Mouse (Mus musculus) embryonic facial prominence, embryonic 15.5 days (tissue): Measurements from ENCODE around the gene Osmr. TPM values are rescaled to one million over a fixed set of nuclear protein-coding genes. Genes with fewer than 3 reads are reported as not detected.
"Not testable (repeated sequence)": the region's sequence is repeated elsewhere in the genome, so short reads cannot be mapped to it uniquely, and the experiment has no call there.

Experiments used
- ATAC-seq: fragments of 200-750 bp; cut with Nextera tagmentation; 2 replicates; pipeline ENCODE4 v1.8.0; 2017; ENCODE audit warnings: low read depth, moderate TSS enrichment; ENCODE audit not compliant: insufficient number of reproducible peaks, low FRiP score, low TSS enrichment
- H3K27ac ChIP-seq: fragments of 300-500 bp; sonication (generic); replicated peaks from 2 replicates; pipeline ENCODE4 v1.5.1; 2015; ENCODE audit warnings: mild to moderate bottlenecking, inconsistent platforms
- H3K27me3 ChIP-seq: fragments of 300-500 bp; sonication (generic); 2 replicates; pipeline ENCODE4 v1.6.1; 2015; ENCODE audit warnings: inconsistent platforms
- H3K36me3 ChIP-seq: fragments of 300-500 bp; sonication (generic); 2 replicates; pipeline ENCODE4 v1.6.1; 2015; ENCODE audit warnings: mild to moderate bottlenecking, inconsistent platforms
- H3K4me1 ChIP-seq: fragments of 300-500 bp; sonication (generic); 2 replicates; pipeline ENCODE4 v1.6.1; 2015; ENCODE audit warnings: inconsistent platforms
- H3K4me2 ChIP-seq: fragments of 300-500 bp; sonication (generic); replicated peaks from 2 replicates; pipeline ENCODE4 v1.6.1; 2015; ENCODE audit warnings: mild to moderate bottlenecking, inconsistent platforms
- H3K4me3 ChIP-seq: fragments of 300-500 bp; sonication (generic); replicated peaks from 2 replicates; pipeline ENCODE4 v1.5.1; 2015; ENCODE audit warnings: mild to moderate bottlenecking, inconsistent platforms
- H3K9ac ChIP-seq: fragments of 300-500 bp; sonication (generic); 2 replicates; pipeline ENCODE4 v1.6.1; 2015; ENCODE audit warnings: inconsistent platforms
- H3K9me3 ChIP-seq: fragments of 300-500 bp; sonication (generic); replicated peaks from 2 replicates; pipeline ENCODE4 v1.6.1; 2016; ENCODE audit warnings: inconsistent platforms
- whole genome bisulfite sequencing: fragments of 180-500 bp; shearing (Covaris S2); methylation state at CpG from one replicate; pipeline ENCODE4 v1.1.7; 2015; 5-methylcytosine and 5-hydroxymethylcytosine counted together
- polyA plus RNA-seq: library from polyadenylated mRNA; unstranded; fragments of >200 nt; fragmentation: Nextera tagmentation; extraction: Ambion mirVana; gene quantifications from 2 replicates; pipeline ENCODE4 v1.2.1, GENCODE M21; 2015

Osmr gene
- polyA plus RNA-seq, 1 experiment from 2014 or later = 1.8 TPM

DNA sequence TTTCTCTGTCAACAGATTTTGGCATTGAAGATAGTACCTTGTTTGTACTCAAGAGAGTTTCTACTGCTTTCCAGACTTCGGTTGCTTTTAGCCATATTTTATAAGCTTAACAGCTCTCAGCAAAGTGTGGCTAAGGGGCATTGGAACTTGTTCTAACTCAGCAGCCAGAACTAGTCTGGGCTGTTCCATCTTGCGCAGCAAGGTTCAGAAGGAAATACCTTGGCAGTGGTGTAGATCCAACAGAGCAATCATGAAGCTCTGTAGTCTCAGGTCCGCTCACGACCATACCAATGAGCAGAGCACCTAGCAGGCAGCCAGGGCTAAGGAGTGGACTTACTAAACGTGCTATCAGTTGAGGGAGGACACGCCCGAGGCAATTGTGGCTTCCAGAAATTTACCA, 15.0 kb downstream of the Osmr start:
- no peaks in the 10 kb centered on the region for H3K4me1 ChIP-seq
- H3K27ac ChIP-seq = no peak overlapping the region
- no peaks in the 10 kb centered on the region for H3K9me3 ChIP-seq
- H3K4me2 ChIP-seq = no peak overlapping the region
- no peaks in the 10 kb centered on the region for H3K27me3 ChIP-seq
- no peak for ATAC-seq
- H3K36me3 ChIP-seq = no peaks in the 10 kb centered on the region
- H3K9ac ChIP-seq = no peak overlapping the region
- WGBS = 70% methylated on average over 7 of the region's 7 CpGs
- no peak overlapping the region for H3K4me3 ChIP-seq

DNA sequence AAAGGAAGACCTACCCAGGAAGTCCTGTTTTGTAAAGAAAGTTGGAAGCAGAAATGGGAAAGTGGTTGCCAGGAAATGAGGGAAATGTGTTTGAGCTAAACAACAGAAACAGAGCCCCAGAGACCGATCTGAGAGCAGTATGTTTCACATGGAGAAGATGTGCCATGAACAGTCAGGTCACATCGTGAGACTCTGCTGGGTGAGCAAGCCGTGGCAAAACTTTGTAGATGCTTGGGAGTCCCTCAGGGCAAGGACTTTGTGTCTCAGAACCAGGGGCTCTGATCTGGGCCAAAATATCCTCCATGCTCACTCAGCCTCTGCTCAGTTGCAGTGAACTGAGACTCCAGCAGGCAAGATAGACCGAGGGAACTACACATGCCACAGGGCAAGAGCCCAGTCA, 15.9 kb downstream of the Osmr start:
- Histone ChIP-seq H3K4me3 (no peak overlapping the region), H3K4me2 (no peak overlapping the region), H3K9ac (no peak overlapping the region), H3K27me3 (no peaks in the 10 kb centered on the region), H3K36me3 (no peaks in the 10 kb centered on the region), H3K9me3 (no peaks in the 10 kb centered on the region), H3K27ac (no peak overlapping the region), H3K4me1 (no peaks in the 10 kb centered on the region)
- no peak for ATAC-seq
- WGBS = 77% methylated on average over 4 of the region's 4 CpGs

DNA sequence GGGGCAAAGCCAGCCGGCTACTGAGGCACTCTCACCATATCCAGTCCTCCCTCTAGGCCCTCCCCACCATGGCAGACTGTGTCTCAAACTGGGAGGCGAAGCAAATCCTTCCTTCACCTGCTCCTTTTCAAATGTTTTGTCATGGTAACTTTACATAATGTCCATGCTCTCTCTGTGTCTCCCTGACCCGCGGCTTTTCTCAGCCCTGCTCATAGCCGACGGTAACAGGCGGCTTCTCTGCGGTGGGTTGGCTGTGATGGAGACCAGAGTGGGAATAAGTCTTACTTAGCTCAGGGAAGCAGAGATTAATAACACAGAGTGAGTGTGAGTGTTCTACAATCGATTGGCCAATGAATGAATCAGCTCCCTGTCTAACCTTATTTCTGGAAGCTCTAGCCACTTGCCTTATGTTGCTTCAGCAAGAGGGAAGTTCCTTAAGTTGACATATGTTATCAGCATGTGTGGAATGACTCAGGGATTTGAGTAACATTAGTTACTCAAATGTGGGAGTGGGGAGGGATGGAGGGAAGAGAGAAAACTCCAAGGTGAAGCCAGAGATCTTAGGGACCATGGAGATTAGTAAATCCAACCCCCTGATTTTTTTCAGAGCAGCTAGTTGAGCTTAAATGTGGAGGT, 17.4 kb downstream of the Osmr start:
- no peak overlapping the region for H3K4me3 ChIP-seq
- no peak for ATAC-seq
- H3K9ac ChIP-seq = no peak overlapping the region
- WGBS = 79% methylated on average over 9 of the region's 9 CpGs
- no peaks in the 10 kb centered on the region for H3K36me3 ChIP-seq
- H3K4me1 ChIP-seq = no peaks in the 10 kb centered on the region
- no peaks in the 10 kb centered on the region for H3K9me3 ChIP-seq
- no peak overlapping the region for H3K27ac ChIP-seq
- no peak overlapping the region for H3K4me2 ChIP-seq
- no peaks in the 10 kb centered on the region for H3K27me3 ChIP-seq

DNA sequence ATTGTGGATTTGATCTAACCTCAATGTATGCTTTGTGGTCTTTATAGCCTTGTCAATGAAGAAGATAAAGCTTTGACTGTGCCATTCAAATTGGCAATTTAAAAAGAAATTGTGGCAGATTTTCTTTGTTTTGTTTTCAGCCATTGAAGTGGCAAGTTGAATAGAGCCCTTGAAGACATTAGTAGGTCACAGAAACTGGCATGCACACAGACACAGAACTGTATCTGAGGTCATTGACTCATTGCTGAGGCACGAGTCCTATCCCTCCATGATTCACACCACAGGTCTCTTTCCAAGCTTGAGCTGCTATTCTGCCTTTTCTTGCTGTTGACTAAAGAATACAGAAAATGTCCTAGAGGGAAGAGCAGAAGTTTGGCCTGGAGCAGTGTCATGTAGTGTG, 24.9 kb downstream of the Osmr start:
- H3K27me3 ChIP-seq = no peaks in the 10 kb centered on the region
- no peak overlapping the region for H3K4me3 ChIP-seq
- WGBS = 77% methylated on average over 1 of the region's 1 CpGs
- H3K4me2 ChIP-seq = no peak overlapping the region
- no peaks in the 10 kb centered on the region for H3K9me3 ChIP-seq
- H3K4me1 ChIP-seq = no peaks in the 10 kb centered on the region
- H3K27ac ChIP-seq = no peak overlapping the region
- no peak overlapping the region for H3K9ac ChIP-seq
- H3K36me3 ChIP-seq = no peaks in the 10 kb centered on the region
- no peak for ATAC-seq

GRCm38 (mm10) chr15:6840199-6840598, 34.6 kb downstream of the Osmr start:
- Histone ChIP-seq H3K4me3 (no peak overlapping the region), H3K36me3 (no peaks in the 10 kb centered on the region), H3K27ac (no peak overlapping the region), H3K27me3 (no peaks in the 10 kb centered on the region), H3K9me3 (no peaks in the 10 kb centered on the region), H3K4me1 (no peaks in the 10 kb centered on the region), H3K4me2 (no peak overlapping the region), H3K9ac (no peak overlapping the region)
- WGBS = 45% methylated on average over 4 of the region's 4 CpGs
- ATAC-seq = no peak

DNA sequence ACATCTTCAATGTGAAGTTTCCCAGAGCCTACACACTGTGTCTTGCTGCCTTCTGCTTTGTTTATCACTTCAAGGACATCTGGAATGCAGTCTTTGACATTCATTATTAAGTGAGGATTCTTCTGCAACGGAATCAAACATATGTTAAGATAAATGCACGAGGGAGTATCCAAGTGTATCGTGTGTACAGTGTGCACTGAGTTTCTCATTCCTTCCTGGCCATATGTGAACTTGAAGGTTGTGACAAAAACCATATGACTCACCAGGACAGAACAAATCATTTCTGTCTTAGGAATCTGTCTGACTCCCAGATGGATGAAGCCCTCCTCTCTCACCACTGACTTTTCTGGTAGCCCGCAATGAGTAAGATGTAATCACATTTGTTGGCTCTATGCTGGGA, 59.0 kb downstream of the Osmr start:
- Histone ChIP-seq H3K9me3 (no peaks in the 10 kb centered on the region), H3K27ac (no peak overlapping the region), H3K4me2 (no peak overlapping the region), H3K9ac (no peak overlapping the region), H3K4me3 (no peak overlapping the region), H3K36me3 (no peaks in the 10 kb centered on the region), H3K27me3 (no peaks in the 10 kb centered on the region), H3K4me1 (no peaks in the 10 kb centered on the region)
- 53% methylated on average over 4 of the region's 4 CpGs for WGBS
- no peak for ATAC-seq

GRCm38 (mm10) chr15:6801212-6801611, 73.6 kb downstream of the Osmr start:
- H3K4me3 ChIP-seq, H3K4me1 ChIP-seq, H3K27ac ChIP-seq, H3K9ac ChIP-seq, H3K27me3 ChIP-seq, H3K9me3 ChIP-seq, H3K4me2 ChIP-seq, ATAC-seq: not testable (repeated sequence)
- peaks cover 25% of the 10 kb centered on the region for H3K36me3 ChIP-seq
- 98% methylated on average over 8 of the region's 8 CpGs for WGBS

DNA sequence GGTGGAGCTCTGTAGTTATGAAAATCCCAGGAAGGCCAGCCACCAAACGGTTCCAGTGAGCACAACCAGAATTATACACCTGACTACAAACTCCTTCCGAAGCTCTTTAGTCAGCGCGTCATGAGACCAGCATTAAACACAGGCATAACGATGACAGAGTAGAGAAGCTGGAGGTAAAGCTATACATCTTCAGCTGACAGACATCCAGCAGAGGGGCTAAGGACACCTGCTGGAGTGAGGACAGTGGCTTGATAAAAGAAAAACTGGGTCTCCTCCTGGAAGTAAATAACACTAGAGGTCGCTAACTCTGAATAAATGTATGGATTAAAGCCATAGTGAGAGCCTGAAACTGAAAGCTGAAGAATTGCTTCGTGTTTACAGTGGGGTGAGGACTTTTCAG, 81.9 kb downstream of the Osmr start:
- 85% methylated on average over 7 of the region's 7 CpGs for WGBS
- ATAC-seq = no peak

DNA sequence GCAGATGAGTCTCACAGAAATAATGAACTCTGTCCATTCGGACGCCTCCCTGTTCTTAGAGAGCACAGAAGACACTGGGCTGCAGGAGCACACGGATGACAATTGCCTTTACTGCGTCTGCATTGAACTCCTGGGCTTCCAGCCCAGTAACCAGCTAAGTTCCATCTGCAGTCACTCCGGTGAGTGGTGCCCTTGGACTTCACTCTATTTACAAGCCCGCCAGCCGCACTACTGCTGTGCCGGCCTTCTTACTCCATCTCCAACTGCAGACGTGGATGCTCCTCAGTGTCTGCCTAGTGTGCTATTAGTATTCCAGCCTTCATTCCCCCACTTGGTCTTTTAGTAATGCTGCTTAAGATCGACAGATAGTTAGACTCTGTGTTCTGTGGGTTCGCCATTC, 83.1 kb downstream of the Osmr start:
- no peak for ATAC-seq
- no peak overlapping the region for H3K9ac ChIP-seq
- no peak overlapping the region for H3K4me3 ChIP-seq
- H3K27me3 ChIP-seq = no peaks in the 10 kb centered on the region
- 89% methylated on average over 11 of the region's 11 CpGs for WGBS
- H3K4me2 ChIP-seq = no peak overlapping the region
- no peaks in the 10 kb centered on the region for H3K4me1 ChIP-seq
- H3K27ac ChIP-seq = no peak overlapping the region
- H3K36me3 ChIP-seq = peaks cover 81% of the 10 kb centered on the region
- H3K9me3 ChIP-seq = no peaks in the 10 kb centered on the region

More for the DNA sequence above, 81.9 kb downstream of the Osmr start:
- Histone ChIP-seq H3K9ac (no peak overlapping the region), H3K27me3 (no peaks in the 10 kb centered on the region), H3K4me3 (no peak overlapping the region), H3K27ac (no peak overlapping the region), H3K4me1 (no peaks in the 10 kb centered on the region), H3K4me2 (no peak overlapping the region), H3K36me3 (peaks cover 81% of the 10 kb centered on the region), H3K9me3 (no peaks in the 10 kb centered on the region)

DNA sequence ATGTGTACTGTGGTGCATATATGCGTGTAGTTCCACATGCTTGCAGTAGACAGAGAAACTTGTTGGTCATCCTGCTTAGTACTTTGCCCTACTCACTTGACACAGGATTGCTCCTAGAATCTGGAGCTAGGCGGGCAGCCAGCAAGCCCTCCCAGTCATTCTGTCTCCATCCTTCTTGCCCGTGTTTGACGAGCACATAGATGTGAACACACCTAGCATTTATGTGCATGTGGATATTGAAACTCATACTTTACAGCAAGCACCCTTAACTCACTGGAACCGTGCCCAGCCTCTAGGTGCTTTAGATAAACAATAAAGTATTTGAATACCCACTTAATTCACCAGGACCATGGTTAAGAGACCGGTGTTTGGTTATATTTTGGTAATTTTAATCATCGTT, 84.8 kb downstream of the Osmr start:
- H3K9me3 ChIP-seq = no peaks in the 10 kb centered on the region
- no peak overlapping the region for H3K9ac ChIP-seq
- WGBS = 87% methylated on average over 7 of the region's 7 CpGs
- no peak overlapping the region for H3K27ac ChIP-seq
- H3K4me1 ChIP-seq = no peaks in the 10 kb centered on the region
- no peak overlapping the region for H3K4me2 ChIP-seq
- H3K4me3 ChIP-seq = no peak overlapping the region
- H3K36me3 ChIP-seq = peaks cover 79% of the 10 kb centered on the region
- no peaks in the 10 kb centered on the region for H3K27me3 ChIP-seq
- no peak for ATAC-seq

- no peak overlapping the region for H3K4me3 ChIP-seq
- no peak overlapping the region for H3K9ac ChIP-seq
- no peaks in the 10 kb centered on the region for H3K4me1 ChIP-seq
- H3K4me2 ChIP-seq = no peak overlapping the region
- no peaks in the 10 kb centered on the region for H3K27me3 ChIP-seq
- H3K27ac ChIP-seq = no peak overlapping the region
- peaks cover 73% of the 10 kb centered on the region for H3K36me3 ChIP-seq
- WGBS = 95% methylated on average over 10 of the region's 10 CpGs
- no peaks in the 10 kb centered on the region for H3K9me3 ChIP-seq
- ATAC-seq = no peak
These were observed 87.5 kb downstream of the Osmr start for GRCm38 (mm10) chr15:6787236-6787635.

DNA sequence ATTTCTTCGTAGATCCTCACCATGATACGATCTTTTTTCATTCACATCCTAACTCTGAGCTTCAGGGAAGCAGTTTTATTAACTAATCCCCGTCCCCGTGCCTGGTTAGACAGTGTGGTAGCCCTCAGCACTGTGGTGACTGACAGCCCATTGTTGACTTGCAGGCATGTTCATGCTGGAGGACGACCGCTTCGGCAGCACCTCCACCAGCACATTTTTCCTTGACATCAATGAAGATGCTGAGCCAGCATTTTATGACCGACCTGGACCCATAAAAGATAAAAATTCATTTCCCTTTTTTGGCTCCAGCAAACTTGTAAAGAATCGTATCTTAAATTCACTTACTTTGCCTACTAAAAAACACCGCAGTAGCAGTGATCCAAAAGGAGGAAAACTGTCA, 88.6 kb downstream of the Osmr start:
- H3K9ac ChIP-seq = no peak overlapping the region
- 81% methylated on average over 10 of the region's 10 CpGs for WGBS
- ATAC-seq = no peak
- H3K27me3 ChIP-seq = no peaks in the 10 kb centered on the region
- H3K9me3 ChIP-seq = no peaks in the 10 kb centered on the region
- H3K27ac ChIP-seq = no peak overlapping the region
- no peak overlapping the region for H3K4me3 ChIP-seq
- no peak overlapping the region for H3K4me2 ChIP-seq
- H3K4me1 ChIP-seq = no peaks in the 10 kb centered on the region
- H3K36me3 ChIP-seq = peaks cover 70% of the 10 kb centered on the region
